Mouse (Mus musculus) limb, embryonic 12.5 days (tissue): ENCODE measurements around the gene Tmem88. TPM values are rescaled to one million over a fixed set of nuclear protein-coding genes. Genes with fewer than 3 reads are reported as not detected.
A peak's percentile ranks its signal among the peaks of the same experiment; 100 is the strongest.

Source experiments
- ATAC-seq: fragments of 200-750 bp; cut with Nextera tagmentation; 2 replicates; pipeline ENCODE4 v1.8.0; 2017; ENCODE audit warnings: low read depth, moderate TSS enrichment; ENCODE audit not compliant: insufficient number of reproducible peaks, insufficient read depth, low FRiP score, low TSS enrichment
- H3K27ac ChIP-seq: fragments of 300-500 bp; sonication (generic); 2 replicates; pipeline ENCODE4 v1.5.1; 2016; ENCODE audit warnings: mild to moderate bottlenecking, moderate library complexity
- H3K27me3 ChIP-seq: fragments of 300-500 bp; sonication (generic); 2 replicates; pipeline ENCODE4 v1.6.1; 2016; ENCODE audit warnings: mild to moderate bottlenecking, moderate library complexity
- H3K36me3 ChIP-seq: fragments of 300-500 bp; sonication (generic); 2 replicates; pipeline ENCODE4 v1.6.1; 2016; ENCODE audit warnings: mild to moderate bottlenecking, moderate library complexity
- H3K4me1 ChIP-seq: fragments of 300-500 bp; sonication (generic); replicated peaks from 2 replicates; pipeline ENCODE4 v1.6.1; 2016
- H3K4me2 ChIP-seq: fragments of 300-500 bp; sonication (generic); 2 replicates; pipeline ENCODE4 v1.6.1; 2016; ENCODE audit warnings: mild to moderate bottlenecking, moderate library complexity
- H3K4me3 ChIP-seq: fragments of 300-500 bp; sonication (generic); replicated peaks from 2 replicates; pipeline ENCODE4 v1.5.1; 2016; ENCODE audit warnings: mild to moderate bottlenecking
- H3K9ac ChIP-seq: fragments of 300-500 bp; sonication (generic); replicated peaks from 2 replicates; pipeline ENCODE4 v1.6.1; 2016; ENCODE audit warnings: mild to moderate bottlenecking, moderate library complexity
- H3K9me3 ChIP-seq: fragments of 300-500 bp; sonication (generic); 2 replicates; pipeline ENCODE4 v1.6.1; 2016; ENCODE audit warnings: mild to moderate bottlenecking, moderate library complexity
- WGBS: fragments of 180-500 bp; shearing (Covaris S2); methylation state at CpG from one replicate; pipeline ENCODE4 v1.1.7; 2016; 5-methylcytosine and 5-hydroxymethylcytosine counted together
- polyA plus RNA-seq: library from polyadenylated mRNA; unstranded; fragments of >200 nt; fragmentation: Nextera tagmentation; extraction: Ambion mirVana; gene quantifications from 2 replicates; pipeline ENCODE4 v1.2.1, GENCODE M21; 2016

Tmem88 gene
- polyA plus RNA-seq, 1 experiment from 2014 or later, result 25.4 TPM

DNA sequence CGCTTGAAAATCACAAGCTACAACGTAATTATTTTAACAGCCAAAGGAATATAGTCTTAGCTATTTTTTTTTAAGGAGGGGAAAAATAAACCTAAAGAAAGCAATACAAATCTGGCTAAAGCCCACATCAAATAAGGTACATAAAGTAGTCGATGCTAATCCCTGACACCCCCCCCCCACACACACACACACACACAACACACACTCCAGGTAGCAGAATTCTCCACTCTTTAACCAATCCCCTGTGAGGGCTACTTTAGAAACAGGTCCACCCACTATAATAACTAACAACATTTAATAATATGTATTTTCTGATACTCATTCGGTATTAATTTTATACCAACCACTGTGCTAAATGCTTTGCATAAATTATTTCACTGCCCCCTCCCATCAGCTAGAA, 18.5 kb upstream of the Tmem88 start:
- peak overlapping the region; percentile 99 for H3K27ac ChIP-seq
- H3K36me3 ChIP-seq, result peaks cover 20% of the 10 kb centered on the region
- ATAC-seq, result no peak
- no peaks in the 10 kb centered on the region for H3K9me3 ChIP-seq
- peaks cover 70% of the 10 kb centered on the region for H3K4me1 ChIP-seq
- peak overlapping the region; percentile 99 for H3K4me2 ChIP-seq
- peak overlapping the region; percentile 79 for H3K4me3 ChIP-seq
- peaks cover 11% of the 10 kb centered on the region for H3K27me3 ChIP-seq
- under 1% methylated on average over 4 of the region's 4 CpGs for WGBS
- peak overlapping the region; percentile 98 for H3K9ac ChIP-seq

DNA sequence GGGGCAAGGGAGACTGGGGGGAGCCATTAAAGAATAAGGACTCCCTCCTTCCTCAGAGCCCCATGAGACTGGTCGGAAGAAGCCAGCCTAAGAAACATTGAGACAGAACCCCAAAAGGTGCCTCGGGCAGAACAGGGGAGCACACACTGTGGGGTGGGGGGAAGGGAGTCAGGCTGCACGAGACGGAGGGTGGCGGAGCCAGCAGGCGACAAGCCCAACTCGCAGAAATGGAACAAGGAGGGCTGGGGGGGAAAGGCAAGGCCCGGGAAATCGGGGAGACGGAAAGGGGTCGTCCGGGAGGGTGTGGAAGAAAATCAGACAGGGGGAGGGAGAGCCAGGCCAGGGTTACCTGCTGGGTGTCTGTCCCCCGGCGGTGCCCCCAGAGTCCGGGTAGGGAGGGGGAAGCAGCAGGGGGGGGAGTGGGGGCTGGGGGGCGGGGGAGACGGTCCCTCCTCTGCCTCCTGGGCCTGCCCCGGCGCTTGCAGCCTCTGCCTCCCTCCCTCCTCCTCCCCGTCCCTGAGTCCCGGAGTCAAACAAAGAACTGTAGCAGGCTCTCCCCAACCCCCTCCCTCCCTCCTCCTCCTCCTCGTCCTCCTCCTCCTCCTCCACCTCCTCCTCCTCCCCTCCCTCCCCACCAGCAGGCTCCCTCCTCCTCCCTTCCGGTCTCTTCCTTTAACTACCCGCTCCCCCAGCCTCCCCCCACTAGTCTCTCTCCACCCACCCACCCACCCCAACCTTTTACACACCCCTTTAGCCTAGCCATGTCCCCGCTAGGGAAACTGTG, 17.8 kb upstream of the Tmem88 start:
- peak overlapping the region; percentile 98 for H3K9ac ChIP-seq
- H3K27me3 ChIP-seq, result peaks cover 4% of the 10 kb centered on the region
- no peak for ATAC-seq
- peak overlapping the region; percentile 99 for H3K27ac ChIP-seq
- H3K4me2 ChIP-seq, result peak overlapping the region; percentile 99
- peaks cover 63% of the 10 kb centered on the region for H3K4me1 ChIP-seq
- under 1% methylated on average over 14 of the region's 25 CpGs for WGBS
- peak overlapping the region; percentile 79 for H3K4me3 ChIP-seq
- peaks cover 20% of the 10 kb centered on the region for H3K36me3 ChIP-seq
- H3K9me3 ChIP-seq, result no peaks in the 10 kb centered on the region

DNA sequence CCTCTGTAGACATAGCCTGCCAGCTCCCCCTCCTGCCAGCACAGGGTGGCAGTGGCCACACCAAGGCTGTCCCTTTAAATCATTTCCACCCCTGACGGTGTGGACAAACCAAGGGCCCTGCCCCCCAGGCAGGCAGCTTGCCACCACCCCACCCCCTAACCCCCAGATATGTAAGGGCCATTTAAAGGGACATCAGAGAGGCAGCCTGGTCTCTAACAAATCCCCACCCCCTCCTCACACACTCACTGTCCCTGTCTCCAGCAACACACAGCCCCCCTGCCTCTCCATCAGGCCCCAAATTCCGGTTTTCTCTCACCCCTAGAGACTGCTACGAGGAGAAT, 17.3 kb upstream of the Tmem88 start:
- Histone ChIP-seq H3K36me3 (peaks cover 20% of the 10 kb centered on the region), H3K9me3 (no peaks in the 10 kb centered on the region), H3K27ac (peak overlapping the region; percentile 99), H3K4me1 (peaks cover 58% of the 10 kb centered on the region), H3K27me3 (no peaks in the 10 kb centered on the region), H3K9ac (peak overlapping the region; percentile 98), H3K4me2 (peak overlapping the region; percentile 99), H3K4me3 (peak overlapping the region; percentile 79)
- ATAC-seq, result no peak
- 0% methylated on average over 3 of the region's 3 CpGs for WGBS

DNA sequence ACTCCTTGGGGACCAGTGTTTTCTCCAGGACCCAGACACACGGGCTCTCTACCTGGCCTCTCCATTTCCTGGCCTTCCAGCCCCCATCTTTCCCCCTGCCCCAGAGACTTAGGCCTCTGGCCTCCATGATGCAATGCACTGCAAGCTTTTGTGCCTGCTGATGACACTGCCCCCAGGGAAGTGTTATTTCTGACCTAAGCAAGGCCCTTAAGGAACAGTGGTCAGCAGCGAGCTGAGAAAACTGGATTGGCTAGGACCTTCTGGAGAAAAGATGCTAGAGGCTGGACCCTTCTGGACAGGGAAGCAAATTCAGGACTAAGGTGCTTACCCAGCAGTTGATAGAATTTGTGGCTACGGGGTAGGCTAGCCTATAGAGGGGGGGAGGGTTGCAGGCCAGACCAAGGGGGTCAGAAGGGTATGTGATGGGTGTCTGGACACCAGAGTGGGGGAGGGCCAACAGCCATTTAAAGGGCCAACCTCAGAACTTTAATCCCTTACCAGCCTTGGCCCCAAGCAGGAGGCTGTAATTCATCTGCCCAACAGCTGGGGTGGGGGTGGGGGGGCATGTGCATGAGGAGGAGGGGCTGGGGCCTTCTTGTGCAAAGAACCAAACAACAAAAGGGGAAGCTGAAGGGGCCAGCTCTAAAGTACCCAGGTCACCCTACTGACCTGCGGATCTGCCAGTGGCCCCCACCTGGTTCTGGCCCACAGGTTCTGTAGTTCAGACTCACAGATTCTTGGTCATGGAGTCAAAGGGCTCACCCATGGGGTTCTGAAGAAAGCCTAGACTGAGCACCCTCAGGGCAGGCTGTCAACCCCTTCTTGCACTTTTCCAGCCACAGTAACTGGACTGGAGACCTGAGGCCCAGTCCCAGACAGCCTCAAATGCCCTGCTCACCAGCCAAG, 16.6 kb upstream of the Tmem88 start:
- Histone ChIP-seq H3K9ac (peak overlapping the region; percentile 98), H3K4me3 (peak overlapping the region; percentile 79), H3K27ac (peak overlapping the region; percentile 99), H3K27me3 (no peaks in the 10 kb centered on the region), H3K36me3 (peaks cover 20% of the 10 kb centered on the region), H3K9me3 (no peaks in the 10 kb centered on the region), H3K4me1 (peaks cover 53% of the 10 kb centered on the region), H3K4me2 (peak overlapping the region; percentile 99)
- ATAC-seq, result no peak
- 4% methylated on average over 4 of the region's 4 CpGs for WGBS

DNA sequence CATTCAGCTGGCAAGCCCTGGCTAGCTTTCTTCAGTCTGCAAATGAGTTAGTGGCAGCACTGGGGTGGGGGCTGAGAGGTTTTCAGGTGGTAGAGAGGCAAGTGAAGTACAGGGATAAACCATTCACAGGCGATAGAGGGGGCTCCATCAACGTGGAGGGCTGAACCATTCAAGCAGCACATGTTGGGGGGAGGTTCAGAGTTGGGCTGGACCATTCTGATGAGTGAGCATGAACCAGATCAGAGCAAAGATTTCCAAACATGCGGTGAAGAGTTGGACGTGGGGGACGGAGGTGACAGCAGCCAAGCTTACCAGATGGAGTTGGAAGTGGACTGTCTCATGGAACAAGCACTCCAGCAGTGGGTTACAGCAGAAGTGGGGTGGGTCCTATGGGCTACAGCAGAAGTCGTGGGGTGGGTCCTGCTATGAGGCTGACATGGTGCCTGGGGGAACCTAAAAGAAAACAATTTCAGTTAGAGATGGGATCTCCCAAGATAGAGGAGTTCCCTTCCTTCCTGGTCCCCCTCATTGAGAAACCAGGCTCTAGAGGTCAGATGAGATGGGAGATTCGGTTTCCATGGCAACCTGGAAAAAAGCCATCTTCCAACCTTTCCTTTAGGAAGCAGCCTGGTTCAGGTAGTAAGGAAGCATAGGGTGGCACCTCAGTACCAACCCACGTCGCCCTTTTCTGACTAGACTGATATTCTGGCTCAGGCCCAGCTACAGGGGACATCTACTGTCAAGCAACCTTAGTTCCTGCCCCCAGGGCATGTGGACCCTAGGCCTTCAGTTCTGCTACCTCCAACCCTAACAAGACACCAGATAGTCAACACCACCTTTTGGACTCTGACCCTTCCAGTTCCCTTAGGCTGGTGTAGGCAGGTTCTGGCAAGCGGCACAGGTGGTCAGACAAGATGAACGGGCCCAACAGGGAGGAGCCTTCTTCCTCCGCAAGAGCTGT, 15.5 kb upstream of the Tmem88 start, which contains the start of gene Kdm6b:
Gene Kdm6b, minus strand, starts transcription at position 455 of the 961 bp plus-strand sequence.
- Histone ChIP-seq H3K4me1 (peaks cover 55% of the 10 kb centered on the region), H3K9me3 (no peaks in the 10 kb centered on the region), H3K27ac (peak within 1 kb of the TSS; percentile 99), H3K36me3 (peaks cover 20% of the 10 kb centered on the region), H3K4me2 (peak within 1 kb of the TSS; percentile 99), H3K27me3 (no peaks in the 10 kb centered on the region), H3K9ac (peak within 1 kb of the TSS; percentile 98), H3K4me3 (peak within 1 kb of the TSS; percentile 79)
- no peak for ATAC-seq
- WGBS, result 32% methylated on average over 12 of the region's 12 CpGs

DNA sequence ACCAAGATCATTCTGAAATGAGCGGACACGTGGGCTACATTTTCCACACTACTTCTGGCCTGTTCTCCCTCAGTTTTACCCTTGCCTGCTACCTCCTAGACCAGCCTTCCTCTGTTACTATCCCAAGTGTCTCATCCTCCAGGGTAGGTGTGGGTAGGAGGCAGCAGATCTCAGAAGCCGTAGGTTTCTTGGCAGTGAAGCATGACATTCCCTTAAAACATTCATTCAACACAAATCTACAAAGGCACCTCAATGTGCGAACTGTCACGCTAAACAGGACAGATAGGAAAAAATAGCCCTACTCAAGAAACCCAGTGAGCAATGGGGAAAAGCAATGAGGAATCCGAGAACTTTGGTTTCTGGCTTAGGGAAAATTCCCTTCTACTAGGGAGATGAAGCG, 14.5 kb upstream of the Tmem88 start:
- no peak for ATAC-seq
- peaks cover 28% of the 10 kb centered on the region for H3K36me3 ChIP-seq
- H3K27me3 ChIP-seq, result no peaks in the 10 kb centered on the region
- no peak overlapping the region; the same call in 1 of the 2 replicates for H3K9ac ChIP-seq
- 53% methylated on average over 7 of the region's 7 CpGs for WGBS
- peak overlapping the region; percentile 99 for H3K27ac ChIP-seq
- H3K9me3 ChIP-seq, result no peaks in the 10 kb centered on the region
- peak overlapping the region; percentile 79 for H3K4me3 ChIP-seq
- peak overlapping the region; percentile 99 for H3K4me2 ChIP-seq
- peaks cover 63% of the 10 kb centered on the region for H3K4me1 ChIP-seq

DNA sequence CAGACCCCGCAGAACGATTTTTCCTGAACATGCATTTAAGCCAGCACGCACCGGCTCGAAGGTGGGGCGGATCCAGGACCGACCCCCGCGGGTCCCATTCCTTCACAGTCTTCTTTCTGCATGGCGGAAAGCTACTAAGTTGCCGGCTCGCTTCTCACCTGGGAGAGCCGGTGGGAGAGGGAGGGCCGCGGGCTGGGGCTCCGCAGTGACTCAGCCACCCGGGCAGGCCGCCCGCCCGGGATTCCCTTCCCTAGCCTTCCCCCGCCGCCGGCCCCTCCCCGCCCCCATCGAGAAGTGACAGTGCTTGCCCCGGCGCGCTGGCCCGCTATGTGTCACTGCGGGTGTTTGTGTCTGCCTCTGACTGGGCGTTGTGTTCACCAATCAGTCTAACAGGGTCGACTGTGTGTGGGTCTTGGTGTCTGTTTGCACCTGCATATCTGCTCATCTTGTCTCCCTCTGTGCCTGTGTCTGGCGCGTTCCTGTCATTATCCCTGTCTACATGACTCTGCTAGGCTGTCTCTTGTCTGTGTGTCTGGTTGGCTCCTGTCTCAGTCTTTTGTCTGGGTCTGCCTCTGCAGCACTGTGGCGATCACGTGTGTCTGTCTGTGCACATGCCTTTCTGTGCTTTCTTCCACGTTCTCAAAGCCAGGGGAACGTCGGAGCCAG, 13.6 kb upstream of the Tmem88 start:
- peak overlapping the region; percentile 99 for H3K4me2 ChIP-seq
- WGBS, result 1% methylated on average over 39 of the region's 39 CpGs
- peak overlapping the region; percentile 79 for H3K4me3 ChIP-seq
- H3K27me3 ChIP-seq, result no peaks in the 10 kb centered on the region
- H3K27ac ChIP-seq, result peak overlapping the region; percentile 97
- peaks cover 37% of the 10 kb centered on the region for H3K36me3 ChIP-seq
- ATAC-seq, result no peak
- peaks cover 56% of the 10 kb centered on the region for H3K4me1 ChIP-seq
- H3K9ac ChIP-seq, result peak overlapping the region; percentile 82
- H3K9me3 ChIP-seq, result no peaks in the 10 kb centered on the region

DNA sequence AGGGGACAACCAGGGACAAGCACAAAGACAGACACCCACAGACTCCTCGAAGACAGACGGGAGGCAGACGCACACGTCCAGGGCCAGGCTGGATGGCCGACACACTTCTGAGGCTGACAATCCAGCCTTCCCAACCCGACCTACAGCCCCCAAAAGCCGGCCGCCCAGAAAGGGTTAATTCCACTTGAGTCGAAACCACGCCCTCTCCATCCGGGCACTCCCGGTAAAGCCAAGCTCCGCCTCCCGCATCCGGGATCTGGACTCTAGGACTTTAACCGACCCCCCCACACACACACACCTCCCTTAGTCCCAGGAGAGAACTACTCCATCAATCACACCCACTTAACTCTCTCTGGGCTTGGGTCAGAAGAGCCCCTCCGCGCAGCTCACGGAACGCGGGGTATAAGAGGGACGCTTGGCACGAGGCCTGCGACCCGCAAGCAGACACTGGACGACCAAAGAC, 13.1 kb upstream of the Tmem88 start:
- Histone ChIP-seq H3K27me3 (no peaks in the 10 kb centered on the region), H3K27ac (peak overlapping the region; percentile 97), H3K9me3 (no peaks in the 10 kb centered on the region), H3K36me3 (peaks cover 42% of the 10 kb centered on the region), H3K9ac (peak overlapping the region; percentile 82), H3K4me1 (peaks cover 53% of the 10 kb centered on the region), H3K4me2 (peak overlapping the region; percentile 99), H3K4me3 (peak overlapping the region; percentile 79)
- under 1% methylated on average over 26 of the region's 26 CpGs for WGBS
- peak; percentile 57 for ATAC-seq

DNA sequence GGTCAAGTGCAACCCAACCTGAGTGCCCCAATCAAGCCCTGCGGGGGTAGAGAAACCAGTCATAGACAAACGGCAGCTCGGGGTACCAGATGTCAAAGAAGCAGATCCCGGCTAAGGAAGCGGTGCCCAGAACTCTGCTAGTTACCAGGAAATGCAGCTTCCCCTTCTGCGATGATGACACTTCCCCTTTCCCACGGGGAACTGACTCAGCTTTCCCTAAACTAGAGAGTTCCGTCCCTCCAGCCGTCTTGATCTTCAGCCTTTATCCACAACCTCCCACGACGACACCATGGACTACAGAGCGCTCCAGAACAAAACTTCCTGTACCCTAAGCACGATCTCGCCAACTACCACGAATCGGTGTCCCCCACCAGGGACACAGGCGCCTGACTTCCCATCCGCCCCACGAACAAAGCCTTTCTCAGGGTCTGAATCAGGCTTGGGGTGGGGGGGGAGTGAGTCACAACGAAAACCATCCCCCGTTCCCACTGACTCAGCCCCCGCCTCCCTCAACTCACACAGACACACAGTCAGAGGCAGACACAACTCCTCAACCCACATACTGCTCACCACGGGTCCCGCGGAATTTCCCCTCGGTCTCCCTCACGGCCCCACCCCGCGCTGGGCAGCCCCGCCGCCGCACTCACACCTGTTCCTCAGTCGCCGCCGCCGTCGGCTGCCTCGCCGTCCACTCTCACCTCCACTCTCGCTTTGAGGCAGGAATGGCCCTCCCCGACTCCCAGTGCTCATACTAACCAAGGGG, 12.5 kb upstream of the Tmem88 start:
- WGBS, result under 1% methylated on average over 41 of the region's 41 CpGs
- ATAC-seq, result peak; percentile 17
- peaks cover 53% of the 10 kb centered on the region for H3K4me1 ChIP-seq

DNA sequence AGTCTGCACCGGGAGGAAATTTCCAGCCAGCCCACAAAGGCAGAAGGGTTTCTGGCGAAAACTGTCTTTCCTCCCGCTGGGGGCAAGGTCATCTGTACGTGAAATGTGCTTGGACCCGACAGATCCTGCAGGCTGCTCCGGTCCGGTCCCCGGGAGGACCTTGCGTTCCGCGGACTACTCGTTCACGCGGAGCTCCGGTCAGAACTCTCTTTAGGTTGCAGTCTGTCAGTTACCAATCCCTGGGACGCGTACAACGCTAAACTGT, 11.9 kb upstream of the Tmem88 start:
- under 1% methylated on average over 18 of the region's 18 CpGs for WGBS
- peaks cover 51% of the 10 kb centered on the region for H3K4me1 ChIP-seq
- H3K4me3 ChIP-seq, result peak overlapping the region; percentile 79
- ATAC-seq, result no peak
- H3K36me3 ChIP-seq, result peaks cover 54% of the 10 kb centered on the region
- no peaks in the 10 kb centered on the region for H3K27me3 ChIP-seq
- peak overlapping the region; percentile 82 for H3K9ac ChIP-seq
- peak overlapping the region; percentile 99 for H3K4me2 ChIP-seq
- no peaks in the 10 kb centered on the region for H3K9me3 ChIP-seq
- H3K27ac ChIP-seq, result peak overlapping the region; percentile 97

More for the DNA sequence above, 12.5 kb upstream of the Tmem88 start:
- Histone ChIP-seq H3K4me2 (peak overlapping the region; percentile 99), H3K9me3 (no peaks in the 10 kb centered on the region), H3K9ac (peak overlapping the region; percentile 82), H3K36me3 (peaks cover 49% of the 10 kb centered on the region), H3K4me3 (peak overlapping the region; percentile 79), H3K27me3 (no peaks in the 10 kb centered on the region), H3K27ac (peak overlapping the region; percentile 97)
